Mouse (Mus musculus) gastrocnemius, postnatal 10 days (tissue): ENCODE measurements around the gene Tsc2. TPM values are rescaled to one million over a fixed set of nuclear protein-coding genes. Genes with fewer than 3 reads are reported as not detected.

Source experiments
- DNase-seq: peaks from one replicate; pipeline ENCODE4 v3.0.0; 2021; ENCODE audit warnings: mixed read lengths
- microRNA-seq, 2 experiments: library from miRNA; unstranded; fragments of <30 nt; microRNA quantifications; one replicate each; pipeline ENCODE4 v1.2.0; 2021
- total RNA-seq, 2 experiments: library from RNA; stranded (reverse); gene quantifications; 2 replicates each; pipeline ENCODE4 v1.2.3; 2021

Tsc2 gene
- total RNA-seq, 2 experiments from 2014 or later, result 51.7 to 61.1 TPM

DNA sequence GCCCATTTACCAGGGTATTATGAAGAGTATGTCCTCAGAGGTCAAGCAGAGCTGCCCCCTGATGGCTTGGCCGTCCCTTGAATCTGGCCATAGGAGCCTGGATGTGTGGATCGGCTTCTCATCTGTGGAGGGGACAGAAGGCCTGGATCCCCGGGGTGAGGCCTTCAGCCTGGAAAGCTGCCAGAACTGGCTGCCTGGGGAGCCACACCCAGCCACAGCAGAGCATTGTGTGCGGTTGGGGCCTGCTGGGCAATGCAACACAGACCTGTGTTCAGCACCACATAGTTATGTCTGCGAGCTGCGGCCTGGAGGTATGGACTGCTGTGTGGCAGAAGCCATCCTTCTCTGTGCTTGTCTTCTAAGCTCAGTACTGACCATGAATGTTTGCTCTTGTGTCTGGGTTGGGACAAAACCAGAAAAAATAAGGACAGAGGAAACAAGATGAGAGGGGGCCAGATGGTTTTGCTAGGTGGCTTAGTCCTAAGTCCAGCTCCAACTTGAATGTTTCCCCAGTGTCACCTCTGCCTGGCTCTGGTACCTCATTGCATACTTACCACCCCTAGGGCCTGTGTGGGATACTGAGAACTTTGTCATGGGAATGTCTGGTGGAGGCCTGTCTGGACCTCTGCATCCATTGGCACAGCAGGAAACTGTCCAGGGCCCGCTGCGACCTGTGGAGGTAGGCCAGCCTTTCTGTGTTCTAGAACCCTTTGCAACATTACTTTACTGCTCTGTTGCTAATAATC lies 65.2 kb downstream of the Tsc2 start:
- peak; percentile 44 for DNase-seq

- DNase-seq, result no peak
Observed at GRCm38 (mm10) chr17:24565792-24566191, 66.6 kb downstream of the Tsc2 start.

- no peak for DNase-seq
Observed at GRCm38 (mm10) chr17:24565092-24565491, 67.3 kb downstream of the Tsc2 start.

DNA sequence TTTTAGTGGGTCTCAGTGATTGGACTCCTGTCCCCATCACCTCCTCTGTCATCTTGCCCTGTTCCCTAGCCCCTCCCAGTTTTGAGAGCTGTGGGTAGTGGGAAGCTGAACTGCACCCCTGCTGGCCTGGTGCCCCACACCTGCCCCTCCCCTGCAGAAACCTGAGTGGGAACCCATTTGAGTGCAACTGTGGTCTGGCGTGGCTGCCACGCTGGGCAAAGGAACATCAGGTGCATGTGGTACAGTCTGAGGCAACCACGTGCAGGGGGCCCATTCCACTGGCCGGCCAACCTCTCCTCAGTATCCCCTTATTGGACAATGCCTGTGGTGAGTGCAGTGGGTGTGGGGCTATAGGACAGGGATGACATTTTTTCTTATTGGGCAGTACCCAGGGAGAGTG lies 68.0 kb downstream of the Tsc2 start:
- DNase-seq, result no peak

- DNase-seq, result no peak
Observed at GRCm38 (mm10) chr17:24563638-24564037, 68.8 kb downstream of the Tsc2 start.

GRCm38 (mm10) chr17:24561592-24561991 lies 70.8 kb downstream of the Tsc2 start:
- no peak for DNase-seq

DNA sequence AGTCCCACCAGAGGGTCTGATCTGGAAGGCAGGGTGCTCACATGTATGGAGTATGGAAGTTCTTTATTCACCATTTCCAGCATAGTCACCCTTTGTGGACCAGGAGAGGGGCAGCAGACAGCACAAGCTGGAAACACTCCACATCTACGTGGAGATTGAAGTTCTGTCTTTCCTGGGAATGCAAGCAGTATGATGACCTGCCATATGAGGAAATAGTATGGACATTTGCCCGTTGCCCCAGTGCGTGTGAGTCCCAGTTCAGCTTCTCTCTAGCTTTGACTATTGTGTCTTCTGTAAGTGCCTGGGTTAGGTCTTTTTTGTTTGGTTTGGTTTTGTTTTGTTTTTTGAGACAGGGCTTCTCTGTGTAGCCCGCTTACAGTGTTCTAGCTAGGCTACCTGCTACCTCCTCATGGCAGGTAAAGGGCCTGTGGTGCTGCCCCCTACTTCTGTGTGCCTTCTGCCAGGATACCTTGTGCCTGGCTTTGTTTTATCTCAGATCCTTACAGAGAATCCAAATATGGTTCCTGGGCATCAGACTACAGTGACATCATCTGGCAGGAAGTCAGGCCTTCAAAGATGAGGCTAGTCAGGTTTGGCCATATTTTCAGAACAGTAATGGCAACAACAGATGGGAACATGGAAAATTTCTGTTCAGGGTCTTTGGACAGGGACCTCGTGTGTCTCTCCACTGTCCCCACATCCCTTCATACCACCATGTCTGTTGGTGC lies 72.0 kb downstream of the Tsc2 start:
- DNase-seq, result no peak

GRCm38 (mm10) chr17:24559146-24559545 lies 73.3 kb downstream of the Tsc2 start:
- peak; percentile 41 for DNase-seq

DNA sequence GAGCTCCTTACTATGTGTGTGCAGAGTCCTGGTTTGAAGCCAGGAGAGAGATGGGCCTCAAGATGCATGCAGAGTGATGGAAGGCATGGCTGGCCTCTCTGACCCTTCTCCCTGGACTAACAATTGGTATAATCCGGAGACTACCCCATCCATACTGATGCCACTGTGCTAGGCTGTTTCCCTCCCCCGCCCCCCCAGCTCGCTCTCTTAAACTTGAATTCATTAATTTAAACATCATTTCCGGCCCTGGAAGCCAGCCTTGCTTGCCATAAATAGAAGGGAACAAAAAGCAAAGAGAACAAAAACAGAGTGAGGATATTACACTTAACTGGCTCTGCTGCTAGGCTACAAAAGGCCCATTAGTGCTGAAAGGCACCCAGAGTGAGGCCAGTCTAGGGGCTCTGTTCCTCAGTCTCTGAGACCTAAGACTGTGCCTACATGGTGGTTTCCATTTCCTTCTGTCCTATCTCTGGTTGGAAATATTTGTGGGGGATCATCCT lies 73.8 kb downstream of the Tsc2 start:
- DNase-seq, result no peak

GRCm38 (mm10) chr17:24557091-24557490 lies 75.3 kb downstream of the Tsc2 start:
- peak; percentile 42 for DNase-seq

DNA sequence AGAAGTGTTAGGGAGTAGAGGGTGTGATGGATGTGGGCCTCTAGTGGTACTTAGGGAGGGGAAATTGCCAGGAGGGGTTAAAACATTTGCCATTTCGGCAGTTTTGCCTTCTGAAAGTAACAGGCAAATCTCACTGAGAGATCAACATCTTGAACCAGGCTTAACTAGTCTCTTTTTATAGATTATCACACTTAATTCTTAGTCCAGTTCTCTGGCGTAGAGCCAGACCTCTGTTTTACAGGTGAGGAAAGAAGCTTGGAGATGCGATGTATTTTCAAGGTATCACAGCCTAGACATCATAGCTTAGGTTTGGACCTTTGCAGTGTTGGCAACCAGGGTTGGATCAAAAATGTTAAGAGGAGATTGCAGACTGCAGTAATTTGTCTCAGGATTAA lies 81.4 kb downstream of the Tsc2 start:
- DNase-seq, result no peak

DNA sequence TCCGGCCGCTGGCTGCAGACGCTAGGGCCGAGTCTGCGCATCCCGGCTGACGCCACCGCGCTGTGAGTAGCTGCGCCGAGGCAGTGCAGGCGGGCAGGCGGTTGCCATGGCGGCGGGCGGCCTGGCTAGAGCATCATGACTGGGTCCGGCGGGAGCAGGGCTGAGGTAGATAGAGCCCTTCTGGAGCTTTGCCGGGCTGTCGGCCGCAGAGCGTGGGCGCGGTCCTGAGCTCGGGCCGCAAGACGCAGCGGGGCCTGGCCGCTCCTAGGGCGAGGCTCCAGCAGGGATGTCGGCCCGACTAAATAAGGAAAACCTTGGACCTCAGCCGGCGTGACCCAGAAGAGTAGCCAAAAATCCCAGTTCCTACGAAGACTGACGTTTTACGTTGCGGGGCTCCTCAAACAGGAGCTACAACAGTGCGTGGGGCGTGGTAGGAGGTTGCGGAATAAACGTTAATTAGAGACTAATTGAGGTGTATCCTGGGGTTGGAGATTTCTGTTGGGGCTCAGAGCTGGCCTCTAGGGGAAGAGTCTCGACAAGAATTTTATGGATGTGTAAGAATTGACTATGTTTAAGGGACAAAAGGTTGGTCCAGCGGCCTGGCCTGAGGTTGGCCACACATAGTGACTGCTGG lies 81.9 kb downstream of the Tsc2 start:
- DNase-seq, result peak; percentile 79

GRCm38 (mm10) chr17:24549618-24550415 lies 82.6 kb downstream of the Tsc2 start, which contains the start of gene Pkd1:
Gene Pkd1, plus strand, starts transcription at chr17:24549834.
- DNase-seq, result peak; percentile 96

- no peak for DNase-seq
Observed at GRCm38 (mm10) chr17:24548921-24549617, 83.4 kb downstream of the Tsc2 start.

DNA sequence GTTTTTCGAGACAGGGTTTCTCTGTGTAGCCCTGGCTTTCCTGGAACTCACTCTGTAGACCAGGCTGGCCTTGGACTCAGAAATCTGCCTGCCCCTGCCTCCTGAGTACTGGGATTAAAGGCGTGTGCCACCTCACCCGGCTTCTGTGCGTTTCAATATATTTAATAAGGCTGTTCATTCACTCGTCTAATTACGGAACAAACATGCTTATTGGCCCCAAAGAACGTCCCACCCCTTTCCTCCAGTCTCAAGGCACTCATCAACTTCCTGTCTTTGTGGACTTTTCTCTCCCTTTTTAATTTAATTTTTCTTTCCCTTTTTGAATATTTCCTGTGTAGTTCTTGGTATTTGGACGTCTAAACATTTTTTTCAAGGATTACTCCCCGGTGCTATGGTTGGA lies 84.0 kb downstream of the Tsc2 start:
- DNase-seq, result no peak

- no peak for DNase-seq
Observed at GRCm38 (mm10) chr17:24546234-24546633, 86.2 kb downstream of the Tsc2 start.

Small RNAs within 50 kb of the gene (microRNA-seq; reads per million reads assigned to microRNA genes)
- 0.32 to 0.50 reads per million in 2 experiments for gene Gm24589

Other genes starting within 250 kb of the Tsc2 start
- gene Rnps1, start 218.1 kb downstream of the Tsc2 start, total RNA-seq, result 10 to 100 TPM; 59.1 to 67.5 TPM
- gene Eci1, start 206.0 kb downstream of the Tsc2 start, total RNA-seq, result 100 to 1,000 TPM; 147 to 161 TPM
- gene Dnase1l2, start 189.5 kb downstream of the Tsc2 start, total RNA-seq, result 1 to 10 TPM in 1 of 2 experiments, under 1 TPM in 1; 0.63 to 1.7 TPM
- 10 to 100 TPM; 10.8 to 17.3 TPM for gene E4f1, start 162.3 kb downstream of the Tsc2 start, total RNA-seq
- 10 to 100 TPM; 34.1 to 39.2 TPM for gene Pgp, start 162.2 kb downstream of the Tsc2 start, total RNA-seq
- under 1 TPM; 0.65 to 0.73 TPM for gene Bricd5, start 158.7 kb downstream of the Tsc2 start, total RNA-seq
- 10 to 100 TPM; 10.8 to 12.1 TPM for gene Mlst8, start 153.6 kb downstream of the Tsc2 start, total RNA-seq
- under 1 TPM; 0.56 to 0.68 TPM for gene Caskin1, start 144.0 kb downstream of the Tsc2 start, total RNA-seq
- 10 to 100 TPM; 47.2 to 60.9 TPM for gene Traf7, start 104.7 kb downstream of the Tsc2 start, total RNA-seq
- under 1 TPM; 0.18 to 0.47 TPM for gene Rab26, start 98.4 kb downstream of the Tsc2 start, total RNA-seq
- 10 to 100 TPM; 34.6 to 49.1 TPM for gene Pkd1, start 82.8 kb downstream of the Tsc2 start, total RNA-seq
- 1 to 10 TPM; 4.3 TPM for gene Nthl1, start 50 bp upstream of the Tsc2 start, total RNA-seq
- 10 to 100 TPM; 30.1 to 33.4 TPM for gene Slc9a3r2, start 17.7 kb upstream of the Tsc2 start, total RNA-seq
- gene Npw, start 25.8 kb upstream of the Tsc2 start, total RNA-seq, result not detected
- gene Zfp598, start 37.1 kb upstream of the Tsc2 start, total RNA-seq, result 10 to 100 TPM; 18.0 to 21.0 TPM
- gene Syngr3, start 57.3 kb upstream of the Tsc2 start, total RNA-seq, result under 1 TPM; 0.16 to 0.52 TPM
- 10 to 100 TPM; 22.2 to 24.6 TPM for gene Gfer, start 63.5 kb upstream of the Tsc2 start, total RNA-seq
- 1 to 10 TPM; 1.6 to 1.9 TPM for gene Noxo1, start 63.6 kb upstream of the Tsc2 start, total RNA-seq
- 10 to 100 TPM; 16.7 to 19.4 TPM for gene Tbl3, start 75.0 kb upstream of the Tsc2 start, total RNA-seq
- not detected for gene Rnf151, start 85.4 kb upstream of the Tsc2 start, total RNA-seq
- gene Rps2, start 85.5 kb upstream of the Tsc2 start, total RNA-seq, result 100 to 1,000 TPM; 732 to 736 TPM
- gene Ndufb10, start 91.8 kb upstream of the Tsc2 start, total RNA-seq, result 100 to 1,000 TPM; 400 to 516 TPM
- 100 to 1,000 TPM; 593 to 752 TPM for gene Rpl3l, start 95.2 kb upstream of the Tsc2 start, total RNA-seq
- 100 to 1,000 TPM; 127 to 132 TPM for gene Msrb1, start 104.0 kb upstream of the Tsc2 start, total RNA-seq
- under 1 TPM in 1 of 2 experiments, not detected in 1; 0.32 TPM for gene Hs3st6, start 120.4 kb upstream of the Tsc2 start, total RNA-seq
- gene Meiob, start 171.7 kb upstream of the Tsc2 start, total RNA-seq, result not detected
- 10 to 100 TPM; 78.0 to 86.1 TPM for gene Hagh, start 207.5 kb upstream of the Tsc2 start, total RNA-seq
- 10 to 100 TPM; 30.7 to 33.6 TPM for gene Fahd1, start 217.7 kb upstream of the Tsc2 start, total RNA-seq
- gene Igfals, start 233.4 kb upstream of the Tsc2 start, total RNA-seq, result 1 to 10 TPM; 3.6 to 7.0 TPM